Comparison of ENCODE assay signal across 17 mouse cellular contexts in the genomic region with DNA sequence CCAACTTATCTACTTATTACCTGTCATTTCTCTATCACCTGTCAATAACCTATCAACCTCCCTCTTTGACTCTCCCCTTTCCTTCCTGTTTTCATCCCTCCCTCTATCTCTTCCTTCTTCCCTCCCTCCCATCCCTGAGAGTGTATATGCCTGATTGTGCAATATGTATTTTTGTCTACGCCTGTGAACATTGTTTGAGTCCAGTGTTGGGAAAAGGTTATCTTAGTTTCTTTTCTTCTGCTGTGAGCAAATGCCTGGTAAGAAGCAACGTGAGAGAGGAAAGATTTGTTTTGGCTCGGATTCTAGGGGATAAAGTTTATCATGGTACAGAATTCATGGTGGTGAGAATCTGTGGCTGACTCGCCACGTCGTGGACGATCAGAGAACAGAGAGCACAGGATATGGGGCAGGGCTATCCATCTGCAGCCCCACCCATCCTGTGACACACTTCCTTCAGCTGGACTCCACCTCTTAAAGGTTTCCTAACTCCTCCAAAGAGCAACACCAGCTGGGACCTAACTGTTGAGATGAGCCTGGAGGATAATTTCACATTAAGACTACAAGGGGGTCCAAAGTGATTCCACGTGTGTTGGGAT. TPM values are rescaled to one million over a fixed set of nuclear protein-coding genes. Genes with fewer than 3 reads are reported as not detected.
DNase-seq lines count a peak whose midpoint lies in the region; ATAC-seq and TF ChIP-seq lines count a peak whose summit lies in the region.
"Had no signal": no experiment of that assay in that cellular context is flagged by ENCODE, and none has a peak within 500 bp of the region (broad histone marks: within the 10 kb centered on the region; RNA-seq: fewer than 3 reads in every experiment).

No protein-coding gene starts in this region.

- H3K4me2 ChIP-seq in heart, embryonic 12.5 days = no peak overlapping the region
- H3K4me2 ChIP-seq in liver, embryonic 11.5 days = no peak overlapping the region
- H3K4me2 ChIP-seq in liver, postnatal 0 days (ENCODE audit: low read depth, low read length) = peak overlapping the region; percentile 7; the same call in 1 of the 2 replicates
- no peak overlapping the region for H3K4me2 ChIP-seq in midbrain, embryonic 13.5 days (replicated peaks)
- H3K4me2 ChIP-seq: hindbrain, embryonic 14.5 days; limb, embryonic 12.5 days; lung, embryonic 15.5 days had no signal

- TF ChIP-seq EP300 in liver, postnatal 0 days (IDR thresholded peaks at IDR 0.05; ENCODE audit: low read depth) = peak; percentile 51; the same call in 1 of the 2 replicates

- peaks cover 2% of the 10 kb centered on the region; the same call in 1 of the 2 replicates for H3K79me2 ChIP-seq in liver, adult 2 months (ENCODE audit: control insufficient read depth, insufficient read depth, low read length)

- intact Hi-C loops in heart, postnatal 10 days (cut with DNase I) = no loop called here

- H3K27me3 ChIP-seq in heart, embryonic 12.5 days (replicated peaks) = no peaks in the 10 kb centered on the region
- H3K27me3 ChIP-seq in liver, adult 2 months (ENCODE audit: control insufficient read depth, insufficient read depth, low read length) = no peaks in the 10 kb centered on the region
- no peaks in the 10 kb centered on the region for H3K27me3 ChIP-seq in liver, embryonic 11.5 days (replicated peaks; ENCODE audit: control insufficient read depth, insufficient read depth, low read length)
- no peaks in the 10 kb centered on the region for H3K27me3 ChIP-seq in liver, postnatal 0 days (ENCODE audit: insufficient read depth, low read length)
- H3K27me3 ChIP-seq in midbrain, embryonic 13.5 days = 0 out of 2 replicates have a peak, but pooled peaks cover 1% of the 10 kb centered on the region
- H3K27me3 ChIP-seq: lung, embryonic 15.5 days had no signal

- no peaks in the 10 kb centered on the region for H3K36me3 ChIP-seq in heart, embryonic 12.5 days
- H3K36me3 ChIP-seq in liver, adult 2 months (ENCODE audit: control insufficient read depth, insufficient read depth, low read length) = peaks cover 53% of the 10 kb centered on the region
- no peaks in the 10 kb centered on the region; the same call in 1 of the 2 replicates for H3K36me3 ChIP-seq in liver, embryonic 11.5 days (ENCODE audit: control insufficient read depth, insufficient read depth, low read length)
- H3K36me3 ChIP-seq in liver, postnatal 0 days (replicated peaks; ENCODE audit: insufficient read depth, low read length) = peaks cover 6% of the 10 kb centered on the region; the same call in 1 of the 2 replicates
- H3K36me3 ChIP-seq in midbrain, embryonic 13.5 days = no peaks in the 10 kb centered on the region

- DNase-seq in heart, postnatal 10 days = no peak
- peak; percentile 87 for DNase-seq in liver, adult 2 months (ENCODE audit: extremely low read depth, low read depth, low spot score)
- DNase-seq in liver, embryonic 11.5 days (ENCODE audit: low spot score) = no peak
- DNase-seq in adipocyte (ENCODE audit: low spot score) = peak; percentile 24
- peak; percentile 42 for DNase-seq in liver, postnatal 0 days
- DNase-seq: B cell, adult 2 months; cerebellum, adult 9-10 months; gastrocnemius, postnatal 10 days; kidney, adult 9 months; right cerebral cortex, postnatal 4 days had no signal

- WGBS in heart, embryonic 12.5 days = 59% methylated on average over 8 of the region's 8 CpGs
- 26% methylated on average over 8 of the region's 8 CpGs for WGBS in liver, adult 2 months
- 68% methylated on average over 8 of the region's 8 CpGs for WGBS in liver, embryonic 11.5 days
- WGBS in liver, postnatal 0 days (ENCODE audit: insufficient replicate concordance) = 54% methylated on average over 8 of the region's 8 CpGs
- WGBS in midbrain, embryonic 13.5 days = 90% methylated on average over 8 of the region's 8 CpGs

- H3K9me3 ChIP-seq in heart, embryonic 12.5 days (replicated peaks) = no peaks in the 10 kb centered on the region; the same call in 1 of the 2 replicates
- peaks cover 3% of the 10 kb centered on the region; the same call in 1 of the 2 replicates for H3K9me3 ChIP-seq in liver, embryonic 11.5 days (ENCODE audit: control insufficient read depth, low read length)
- no peaks in the 10 kb centered on the region; the same call in 1 of the 2 replicates for H3K9me3 ChIP-seq in liver, postnatal 0 days (ENCODE audit: low read length)
- no peaks in the 10 kb centered on the region for H3K9me3 ChIP-seq in midbrain, embryonic 13.5 days
- H3K9me3 ChIP-seq: lung, embryonic 15.5 days had no signal

- no peak overlapping the region for H3K9ac ChIP-seq in heart, embryonic 12.5 days
- no peak overlapping the region for H3K9ac ChIP-seq in liver, adult 2 months (ENCODE audit: low read depth, low read length)
- no peak overlapping the region for H3K9ac ChIP-seq in liver, embryonic 11.5 days (ENCODE audit: low read depth, low read length)
- no peak overlapping the region for H3K9ac ChIP-seq in liver, postnatal 0 days (replicated peaks)
- no peak overlapping the region for H3K9ac ChIP-seq in midbrain, embryonic 13.5 days (replicated peaks)
- H3K9ac ChIP-seq: hindbrain, embryonic 14.5 days; limb, embryonic 12.5 days; lung, embryonic 15.5 days had no signal

- TF ChIP-seq CTCF in liver, adult 2 months (IDR thresholded peaks at IDR 0.05; ENCODE audit: low read depth, low read length) = no peak
- no peak for TF ChIP-seq CTCF in liver, postnatal 0 days (IDR thresholded peaks at IDR 0.05; ENCODE audit: low read depth)

- no peaks in the 10 kb centered on the region for H3K4me1 ChIP-seq in heart, embryonic 12.5 days (replicated peaks)
- H3K4me1 ChIP-seq in liver, adult 2 months (ENCODE audit: control insufficient read depth, insufficient read depth, low read length) = peaks cover 23% of the 10 kb centered on the region
- no peaks in the 10 kb centered on the region for H3K4me1 ChIP-seq in liver, embryonic 11.5 days (replicated peaks; ENCODE audit: control insufficient read depth, insufficient read depth, low read length)
- H3K4me1 ChIP-seq in liver, postnatal 0 days (ENCODE audit: insufficient read depth) = peaks cover 7% of the 10 kb centered on the region
- H3K4me1 ChIP-seq in midbrain, embryonic 13.5 days (replicated peaks) = no peaks in the 10 kb centered on the region
- H3K4me1 ChIP-seq: limb, embryonic 12.5 days; lung, embryonic 15.5 days had no signal

- H3K4me3 ChIP-seq in heart, embryonic 12.5 days = no peak overlapping the region
- H3K4me3 ChIP-seq in liver, adult 2 months (ENCODE audit: insufficient read depth, low read depth, low read length) = no peak overlapping the region
- H3K4me3 ChIP-seq in liver, embryonic 11.5 days (ENCODE audit: low read depth, low read length) = no peak overlapping the region
- no peak overlapping the region for H3K4me3 ChIP-seq in liver, postnatal 0 days (ENCODE audit: low read depth, low read length)
- no peak overlapping the region for H3K4me3 ChIP-seq in midbrain, embryonic 13.5 days (replicated peaks)
- H3K4me3 ChIP-seq: embryonic facial prominence, embryonic 10.5 days; limb, embryonic 12.5 days; lung, embryonic 15.5 days had no signal

- H3K27ac ChIP-seq in heart, embryonic 12.5 days (ENCODE audit: poor library complexity, severe bottlenecking) = peak overlapping the region; percentile 22; the same call in 1 of the 2 replicates
- H3K27ac ChIP-seq in liver, adult 2 months (replicated peaks; ENCODE audit: insufficient read depth, low read depth, low read length) = peak overlapping the region; percentile 30
- no peak overlapping the region for H3K27ac ChIP-seq in liver, embryonic 11.5 days (ENCODE audit: low read depth, low read length)
- H3K27ac ChIP-seq in liver, postnatal 0 days (ENCODE audit: low read depth) = peak overlapping the region; percentile 83
- H3K27ac ChIP-seq in midbrain, embryonic 13.5 days = no peak overlapping the region
- H3K27ac ChIP-seq: embryonic facial prominence, embryonic 10.5 days; hindbrain, embryonic 14.5 days; limb, embryonic 12.5 days had no signal

- peak; percentile 46 for ATAC-seq in heart, embryonic 12.5 days (ENCODE audit: insufficient number of reproducible peaks, low FRiP score)
- no peak for ATAC-seq in liver, embryonic 11.5 days (replicated peaks; ENCODE audit: low FRiP score)
- ATAC-seq in liver, postnatal 0 days = peak; percentile 80
- no peak for ATAC-seq in midbrain, embryonic 13.5 days

- TF ChIP-seq POLR2A in liver, adult 2 months (IDR thresholded peaks at IDR 0.05; ENCODE audit: extremely low read depth, insufficient read depth, low read length) = no peak

RNA-seq across cellular contexts. Expression of a gene that starts 44.6 kb away (rescaled TPM):
- polyA plus RNA-seq in heart, embryonic 12.5 days (2016; fragmentation: Nextera tagmentation; extraction: Ambion mirVana) = 4.2 and 5.4 TPM in 2 replicates
- total RNA-seq in heart, postnatal 10 days (2021) = 1 to 10 TPM; 5.7 to 7.6 TPM
- total RNA-seq in liver, adult 2 months (2014; rRNA removed) = 97.7 and 104 TPM in 2 replicates
- 75.4 and 87.4 TPM in 2 replicates for polyA plus RNA-seq in liver, adult 2 months (2012; rRNA removed)
- 4.2 and 4.6 TPM in 2 replicates for polyA plus RNA-seq in liver, embryonic 11.5 days (2014; fragmentation: Nextera tagmentation; extraction: Ambion mirVana)
- polyA plus RNA-seq in liver, postnatal 0 days (2015; fragmentation: Nextera tagmentation; extraction: Ambion mirVana) = 40.0 and 46.7 TPM in 2 replicates
- 0.70 and 0.79 TPM in 2 replicates for polyA plus RNA-seq in midbrain, embryonic 13.5 days (2015; fragmentation: Nextera tagmentation; extraction: Ambion mirVana)
- total RNA-seq: common myeloid progenitor, adult 5-6 weeks had no signal

Comparison
In these comparisons a context has a peak if more than half of its experiments do, and no peak if none do; other contexts are left out.
1. ATAC-seq: peak in heart, embryonic 12.5 days (single experiment) and liver, postnatal 0 days (single experiment); none in liver, embryonic 11.5 days (single experiment) and midbrain, embryonic 13.5 days (single experiment).
2. H3K27ac ChIP-seq: peak in heart, embryonic 12.5 days (single experiment), liver, adult 2 months (single experiment) and liver, postnatal 0 days (single experiment); none in liver, embryonic 11.5 days (single experiment) and midbrain, embryonic 13.5 days (single experiment).
3. DNase-seq: peak in liver, adult 2 months (single experiment), adipocyte (single experiment) and liver, postnatal 0 days (single experiment); none in heart, postnatal 10 days (0 of 2) and liver, embryonic 11.5 days (single experiment).